Mouse (Mus musculus) CH12.LX (cell line): ENCODE results near the gene Tigar. TPM values are rescaled to one million over a fixed set of nuclear protein-coding genes. Genes with fewer than 3 reads are reported as not detected.

Experiments used
- DNase-seq: peaks from one replicate; pipeline ENCODE4 v3.0.0-alpha.2; 2013; ENCODE audit errors: extremely low read depth
- H3K27ac ChIP-seq: 2 replicates; pipeline ENCODE4 v1.5.1; 2012; ENCODE audit warnings: low read depth, mild to moderate bottlenecking, control low read depth, moderate library complexity; ENCODE audit not compliant: insufficient read depth
- H3K27me3 ChIP-seq: replicated peaks from 2 replicates; pipeline ENCODE3; 2012; ENCODE audit warnings: inconsistent platforms
- H3K36me3 ChIP-seq, 2 experiments: replicated peaks in 1 of 2; 2 replicates each; pipeline versions ENCODE3 to v1.6.1; 2012; ENCODE audit warnings: inconsistent platforms in 1 of 2, low read length in 1 of 2, mild to moderate bottlenecking in 1 of 2, mixed read lengths in 1 of 2, moderate library complexity in 1 of 2; ENCODE audit not compliant: control insufficient read depth in 1 of 2, insufficient read depth in 1 of 2
- H3K4me1 ChIP-seq, 2 experiments: 2 replicates each; pipeline ENCODE4 v1.6.1; 2012; ENCODE audit warnings: inconsistent platforms in 1 of 2, moderate library complexity in 1 of 2; ENCODE audit not compliant: insufficient read depth in 2 of 2, control insufficient read depth in 1 of 2
- H3K4me2 ChIP-seq: 2 replicates; pipeline ENCODE4 v1.6.1; 2012; ENCODE audit warnings: low read depth, mild to moderate bottlenecking, control low read depth; ENCODE audit not compliant: poor library complexity, insufficient read depth, severe bottlenecking
- H3K4me3 ChIP-seq, 3 experiments: fragments of 150-350 bp in 1 of 3; sonication (generic) in 1 of 3; replicated peaks in 1 of 3; 2 replicates each; pipeline versions ENCODE3 to v1.5.1; 2011 to 2012; ENCODE audit warnings: low read depth in 2 of 3, low read length in 2 of 3, mild to moderate bottlenecking in 2 of 3, moderate library complexity in 2 of 3, control low read depth in 1 of 3, improper control_type of control experiment in 1 of 3, inconsistent platforms in 1 of 3, mixed read lengths in 1 of 3; ENCODE audit not compliant: poor library complexity in 1 of 3
- H3K79me2 ChIP-seq: replicated peaks from 2 replicates; pipeline ENCODE4 v1.6.1; 2012; ENCODE audit warnings: mild to moderate bottlenecking, moderate library complexity; ENCODE audit not compliant: control insufficient read depth, poor library complexity, insufficient read depth, severe bottlenecking; ENCODE audit errors: extremely low read depth
- H3K9ac ChIP-seq: 2 replicates; pipeline ENCODE4 v1.6.1; 2012; ENCODE audit warnings: low read depth, mild to moderate bottlenecking, control low read depth, moderate library complexity; ENCODE audit not compliant: insufficient read depth
- H3K9me3 ChIP-seq: replicated peaks from 2 replicates; pipeline ENCODE3; 2012; ENCODE audit warnings: low read length, inconsistent platforms, mixed read lengths
- BHLHE40 ChIP-seq: IDR thresholded peaks from 2 replicates; pipeline ENCODE4 v1.6.1; 2011; ENCODE audit warnings: mild to moderate bottlenecking, low read depth, low read length, improper control_type of control experiment
- CHD1 ChIP-seq: IDR thresholded peaks from 2 replicates; pipeline ENCODE4 v1.6.1; 2012; ENCODE audit warnings: low read depth, low read length, improper control_type of control experiment, inconsistent platforms
- CHD2 ChIP-seq: IDR thresholded peaks from 2 replicates; pipeline ENCODE4 v1.6.1; 2011; ENCODE audit warnings: low read length, improper control_type of control experiment
- CTCF ChIP-seq, 2 experiments: IDR thresholded peaks in 1 of 2; conservative IDR thresholded peaks in 1 of 2; 2 replicates each; pipeline ENCODE4 v1.5.1; 2011 to 2012; ENCODE audit warnings: low read depth in 2 of 2, low read length in 2 of 2, improper control_type of control experiment in 1 of 2, inconsistent platforms in 1 of 2, mild to moderate bottlenecking in 1 of 2, moderate library complexity in 1 of 2
- E2F4 ChIP-seq: IDR thresholded peaks from 2 replicates; pipeline ENCODE4 v1.6.1; 2011; ENCODE audit warnings: low read depth, low read length, improper control_type of control experiment; ENCODE audit not compliant: insufficient replicate concordance
- EP300 ChIP-seq: IDR thresholded peaks from 2 replicates; pipeline ENCODE4 v1.6.1; 2011; ENCODE audit warnings: low read length, improper control_type of control experiment
- ETS1 ChIP-seq: conservative IDR thresholded peaks from 2 replicates; pipeline ENCODE4 v1.6.1; 2012; ENCODE audit warnings: low read depth, mild to moderate bottlenecking, inconsistent platforms, low read length, improper control_type of control experiment, moderate library complexity
- GABPA ChIP-seq: IDR thresholded peaks from 2 replicates; pipeline ENCODE4 v1.6.1; 2012; ENCODE audit warnings: low read depth, low read length, improper control_type of control experiment, inconsistent platforms; ENCODE audit not compliant: insufficient replicate concordance
- IRF4 ChIP-seq: IDR thresholded peaks from 2 replicates; pipeline ENCODE4 v1.6.1; 2014; ENCODE audit warnings: low read depth, mild to moderate bottlenecking, inconsistent platforms, low read length, improper control_type of control experiment
- JUN ChIP-seq: IDR thresholded peaks from 2 replicates; pipeline ENCODE4 v1.6.1; 2011; ENCODE audit warnings: low read depth, mild to moderate bottlenecking, low read length, improper control_type of control experiment, moderate library complexity; ENCODE audit not compliant: insufficient read depth
- JUND ChIP-seq: conservative IDR thresholded peaks from 2 replicates; pipeline ENCODE4 v1.6.1; 2011; ENCODE audit warnings: low read depth, low read length, improper control_type of control experiment
- KAT2A ChIP-seq: IDR thresholded peaks from 2 replicates; pipeline ENCODE4 v1.6.1; 2012; ENCODE audit warnings: low read length, improper control_type of control experiment, inconsistent platforms; ENCODE audit not compliant: insufficient replicate concordance
- MAFK ChIP-seq: IDR thresholded peaks from 2 replicates; pipeline ENCODE4 v1.6.1; 2011; ENCODE audit warnings: low read length, improper control_type of control experiment; ENCODE audit not compliant: insufficient replicate concordance
- MAZ ChIP-seq: IDR thresholded peaks from 2 replicates; pipeline ENCODE4 v1.6.1; 2012; ENCODE audit warnings: low read depth, mild to moderate bottlenecking, inconsistent platforms, low read length, improper control_type of control experiment, moderate library complexity
- MEF2A ChIP-seq: IDR thresholded peaks from 2 replicates; pipeline ENCODE4 v1.6.1; 2014; ENCODE audit warnings: low read depth, mild to moderate bottlenecking, inconsistent platforms, low read length, improper control_type of control experiment, borderline replicate concordance
- MXI1 ChIP-seq: IDR thresholded peaks from 2 replicates; pipeline ENCODE4 v1.6.1; 2011; ENCODE audit warnings: mild to moderate bottlenecking, low read depth, low read length, improper control_type of control experiment
- MYC ChIP-seq: IDR thresholded peaks from 2 replicates; pipeline ENCODE4 v1.6.1; 2011; ENCODE audit warnings: low read depth, mild to moderate bottlenecking, improper control_type of control experiment, low read length
- NELFE ChIP-seq: IDR thresholded peaks from 2 replicates; pipeline ENCODE4 v1.6.1; 2011; ENCODE audit warnings: low read depth, low read length, improper control_type of control experiment
- NRF1 ChIP-seq: IDR thresholded peaks from 2 replicates; pipeline ENCODE4 v1.6.1; 2014; ENCODE audit warnings: low read depth, mild to moderate bottlenecking, inconsistent platforms, low read length, improper control_type of control experiment, moderate library complexity
- PAX5 ChIP-seq: IDR thresholded peaks from 2 replicates; pipeline ENCODE4 v1.6.1; 2012; ENCODE audit warnings: low read length, inconsistent platforms, mixed read lengths
- POLR2A ChIP-seq: IDR thresholded peaks from 2 replicates; pipeline ENCODE4 v1.6.1; 2011; ENCODE audit warnings: low read depth, mild to moderate bottlenecking, improper control_type of control experiment, low read length
- POLR2AphosphoS2 ChIP-seq: IDR thresholded peaks from 2 replicates; pipeline ENCODE4 v1.6.1; 2011; ENCODE audit warnings: low read depth, low read length, improper control_type of control experiment
- RAD21 ChIP-seq: IDR thresholded peaks from 2 replicates; pipeline ENCODE4 v1.6.1; 2011; ENCODE audit warnings: low read depth, mild to moderate bottlenecking, low read length, improper control_type of control experiment, moderate library complexity
- RCOR1 ChIP-seq: conservative IDR thresholded peaks from 2 replicates; pipeline ENCODE4 v1.6.1; 2012; ENCODE audit warnings: low read depth, mild to moderate bottlenecking, inconsistent platforms, low read length, improper control_type of control experiment
- SIN3A ChIP-seq: IDR thresholded peaks from 2 replicates; pipeline ENCODE4 v1.6.1; 2012; ENCODE audit warnings: low read length, improper control_type of control experiment, inconsistent platforms
- SMC3 ChIP-seq: IDR thresholded peaks from 2 replicates; pipeline ENCODE4 v1.6.1; 2011; ENCODE audit warnings: low read depth, low read length, improper control_type of control experiment
- TBP ChIP-seq: conservative IDR thresholded peaks from 2 replicates; pipeline ENCODE4 v1.6.1; 2011; ENCODE audit warnings: low read depth, low read length, improper control_type of control experiment
- TCF12 ChIP-seq: IDR thresholded peaks from 2 replicates; pipeline ENCODE4 v1.6.1; 2014; ENCODE audit warnings: low read depth, mild to moderate bottlenecking, inconsistent platforms, low read length, improper control_type of control experiment
- USF1 ChIP-seq: IDR thresholded peaks from 2 replicates; pipeline ENCODE4 v1.6.1; 2014; ENCODE audit warnings: low read depth, mild to moderate bottlenecking, inconsistent platforms, low read length, improper control_type of control experiment
- ZC3H11A ChIP-seq: IDR thresholded peaks from 2 replicates; pipeline ENCODE4 v1.6.1; 2012; ENCODE audit warnings: low read depth, mild to moderate bottlenecking, inconsistent platforms, low read length, improper control_type of control experiment
- ZMIZ1 ChIP-seq: IDR thresholded peaks from 2 replicates; pipeline ENCODE4 v1.6.1; 2012; ENCODE audit warnings: low read depth, mild to moderate bottlenecking, inconsistent platforms, low read length, improper control_type of control experiment
- ZNF384 ChIP-seq: IDR thresholded peaks from 2 replicates; pipeline ENCODE4 v1.6.1; 2012; ENCODE audit warnings: low read depth, low read length, improper control_type of control experiment, inconsistent platforms
- dilution Hi-C: fragments of 300-500 bp; cut with MboI; formaldehyde crosslinking; loops from 2 replicates; pipeline ENCODE4 v1.14.3; 2020; ENCODE audit warnings: low sequenced_read_pairs; ENCODE audit not compliant: extremely low pct_unique_long_range_greater_than_20kb, extremely low pct_ligation_motif_present
- in situ Hi-C: fragments of 300-500 bp; cut with MboI; formaldehyde crosslinking; loops from 3 replicates; pipeline ENCODE4 v1.14.3; 2019; ENCODE audit warnings: low sequenced_read_pairs, low pct_ligation_motif_present, low pct_unique_long_range_greater_than_20kb, mixed read lengths
- polyA plus RNA-seq: library from polyadenylated mRNA; unstranded; fragments of >175 nt; gene quantifications from 2 replicates; pipeline ENCODE4 v1.2.1, GENCODE M21; 2012; ENCODE audit warnings: low read depth; ENCODE audit not compliant: insufficient read length
- total RNA-seq, 2 experiments: library from RNA; depleted of rRNA; stranded (reverse); fragments of 300-350 nt in 1 of 2; fragments of >200 nt in 1 of 2; gene quantifications; 2 replicates each; pipeline ENCODE4 v1.2.3; 2012 to 2014

The Tigar gene
- total and polyA plus RNA-seq, 3 experiments: 8.9 to 20.8 (median 11.5) TPM

GRCm38 (mm10) chr6:127149303-127149943, 40.1 kb upstream of the Tigar start:
- Histone ChIP-seq H3K36me3 (peaks cover 29 to 41% of the 10 kb centered on the region in 2 experiments), H3K4me2 (peak overlapping the region; percentile 41; the same call in 1 of the 2 replicates), H3K9me3 (no peaks in the 10 kb centered on the region), H3K9ac (peak overlapping the region; percentile 92), H3K4me1 (peaks cover 9 to 64% of the 10 kb centered on the region in 2 experiments), H3K4me3 (peak overlapping the region; percentile 77 to 99 (median 92)), H3K27ac (peak overlapping the region; percentile 81), H3K27me3 (peaks cover 15% of the 10 kb centered on the region), H3K79me2 (peaks cover 31% of the 10 kb centered on the region)
- in situ Hi-C loops: loop anchor here (5.0 to 10.0 kb wide), 2 partner anchors 213 to 305 kb away; no protein-coding TSS in a partner anchor
- dilution Hi-C loops: no loop called here
- DNase-seq: peak; percentile 54
- TF ChIP-seq CTCF (conservative IDR thresholded peaks at IDR 0.05 in 1 of 2, IDR thresholded peaks at IDR 0.05 in 1 of 2; ENCODE audit: low read depth in 2 of 2, low read length in 2 of 2) (no peak), SMC3 (no peak), POLR2A (peak; percentile 37; the same call in 1 of the 2 replicates), JUND (no peak), ZC3H11A (no peak), NELFE (no peak; the same call in 1 of the 2 replicates), TCF12 (no peak), MAZ (0 out of 2 replicates have a peak, but pooled peaks have one; percentile 41), NRF1 (no peak), IRF4 (0 out of 2 replicates have a peak, but pooled peaks have one; percentile 51), MXI1 (no peak; the same call in none of the 2 replicates), ZNF384 (no peak), POLR2AphosphoS2 (0 out of 2 replicates have a peak, but pooled peaks have one; percentile 51), TBP (0 out of 2 replicates have a peak, but pooled peaks have one; percentile 6), RAD21 (no peak), E2F4 (no peak), ETS1 (peak; percentile 29), BHLHE40 (no peak), EP300 (no peak), JUN (no peak), ZMIZ1 (no peak; the same call in 1 of the 2 replicates), CHD2 (peak; percentile 57; the same call in 1 of the 2 replicates), GABPA (no peak), MYC (no peak), KAT2A (no peak), MAFK (no peak), PAX5 (no peak), SIN3A (peak; percentile 57; the same call in 1 of the 2 replicates), RCOR1 (no peak), MEF2A (no peak), CHD1 (no peak; the same call in 1 of the 2 replicates), USF1 (no peak)
